Mouse (Mus musculus): ENCODE measurements around the gene Afmid. TPM values are rescaled to one million over a fixed set of nuclear protein-coding genes. Genes with fewer than 3 reads are reported as not detected.

Gene Afmid
- total and polyA plus RNA-seq, 3 experiments = 2.5 to 11.8 (median 3.2) TPM

GRCm38 (mm10) chr11:117824060-117824969 is 1.4 kb upstream of the Afmid start:
- Histone ChIP-seq H3K36me3 (ENCODE audit: control insufficient read depth, insufficient read depth, low read length) (peaks cover 2% of the 10 kb centered on the region; the same call in 1 of the 2 replicates), H3K27ac (peak overlapping the region; percentile 67), H3K27me3 (ENCODE audit: control insufficient read depth, insufficient read depth, low read length) (no peaks in the 10 kb centered on the region), H3K9ac (ENCODE audit: low read depth, low read length) (peak overlapping the region; percentile 25), H3K4me3 (peak overlapping the region; percentile 17; the same call in 1 of the 2 replicates), H3K79me2 (replicated peaks; ENCODE audit: control insufficient read depth, insufficient read depth, low read length) (no peaks in the 10 kb centered on the region), H3K4me1 (ENCODE audit: control insufficient read depth, insufficient read depth, low read length) (peaks cover 35% of the 10 kb centered on the region)
- TF ChIP-seq CTCF (IDR thresholded peaks at IDR 0.05) = peak; percentile 96
- TF ChIP-seq POLR2A (IDR thresholded peaks at IDR 0.05; ENCODE audit: insufficient read depth, low read depth, low read length) = 0 out of 2 replicates have a peak, but pooled peaks have one; percentile 23
- peak; percentile 96 for TF ChIP-seq EP300 (IDR thresholded peaks at IDR 0.05; ENCODE audit: insufficient read depth, low read depth, low read length)
- peak; percentile 85 to 86 for DNase-seq
- under 1% methylated on average over 23 of the region's 23 CpGs for WGBS
- intact Hi-C loops (cut with DNase I) = loop anchor here (1.0 to 10.0 kb wide), 6 partner anchors 34 to 590 kb away; partner anchors contain the start of genes Tmc6 and Tmc8

GRCm38 (mm10) chr11:117826164-117826563 is 440 bp downstream of the Afmid start:
- Histone ChIP-seq H3K27me3 (ENCODE audit: control insufficient read depth, insufficient read depth, low read length) (no peaks in the 10 kb centered on the region), H3K36me3 (ENCODE audit: control insufficient read depth, insufficient read depth, low read length) (peaks cover 2% of the 10 kb centered on the region; the same call in 1 of the 2 replicates), H3K9ac (ENCODE audit: low read depth, low read length) (no peak overlapping the region), H3K27ac (peak overlapping the region; percentile 53; the same call in 1 of the 2 replicates), H3K4me1 (ENCODE audit: control insufficient read depth, insufficient read depth, low read length) (peaks cover 39% of the 10 kb centered on the region), H3K4me3 (peak overlapping the region; percentile 27), H3K79me2 (replicated peaks; ENCODE audit: control insufficient read depth, insufficient read depth, low read length) (no peaks in the 10 kb centered on the region)
- WGBS = 31% methylated on average over 5 of the region's 5 CpGs
- no peak for TF ChIP-seq POLR2A (IDR thresholded peaks at IDR 0.05; ENCODE audit: insufficient read depth, low read depth, low read length)
- no peak for TF ChIP-seq EP300 (IDR thresholded peaks at IDR 0.05; ENCODE audit: insufficient read depth, low read depth, low read length)
- TF ChIP-seq CTCF (IDR thresholded peaks at IDR 0.05) = no peak
- intact Hi-C loops (cut with DNase I) = loop anchor here (10.0 kb wide), 1 partner anchor 591 kb away; no protein-coding TSS in a partner anchor
- no peak for DNase-seq

- H3K79me2 ChIP-seq (replicated peaks; ENCODE audit: control insufficient read depth, insufficient read depth, low read length) = no peaks in the 10 kb centered on the region
- peaks cover 2% of the 10 kb centered on the region; the same call in 1 of the 2 replicates for H3K36me3 ChIP-seq (ENCODE audit: control insufficient read depth, insufficient read depth, low read length)
- no peak overlapping the region for H3K27ac ChIP-seq
- DNase-seq = peak in 1 of 2 experiments; percentile 19
- TF ChIP-seq CTCF (IDR thresholded peaks at IDR 0.05) (no peak), POLR2A (IDR thresholded peaks at IDR 0.05; ENCODE audit: insufficient read depth, low read depth, low read length) (no peak), EP300 (IDR thresholded peaks at IDR 0.05; ENCODE audit: insufficient read depth, low read depth, low read length) (no peak)
- no peak overlapping the region for H3K4me3 ChIP-seq
- WGBS = 69% methylated on average over 8 of the region's 8 CpGs
- H3K4me1 ChIP-seq (ENCODE audit: control insufficient read depth, insufficient read depth, low read length) = peaks cover 39% of the 10 kb centered on the region
- H3K9ac ChIP-seq (ENCODE audit: low read depth, low read length) = no peak overlapping the region
- H3K27me3 ChIP-seq (ENCODE audit: control insufficient read depth, insufficient read depth, low read length) = no peaks in the 10 kb centered on the region
- intact Hi-C loops (cut with DNase I) = loop anchor here (10.0 kb wide), 1 partner anchor 592 kb away; no protein-coding TSS in a partner anchor
Measured at GRCm38 (mm10) chr11:117826916-117827315, 1.2 kb downstream of the Afmid start.

DNA sequence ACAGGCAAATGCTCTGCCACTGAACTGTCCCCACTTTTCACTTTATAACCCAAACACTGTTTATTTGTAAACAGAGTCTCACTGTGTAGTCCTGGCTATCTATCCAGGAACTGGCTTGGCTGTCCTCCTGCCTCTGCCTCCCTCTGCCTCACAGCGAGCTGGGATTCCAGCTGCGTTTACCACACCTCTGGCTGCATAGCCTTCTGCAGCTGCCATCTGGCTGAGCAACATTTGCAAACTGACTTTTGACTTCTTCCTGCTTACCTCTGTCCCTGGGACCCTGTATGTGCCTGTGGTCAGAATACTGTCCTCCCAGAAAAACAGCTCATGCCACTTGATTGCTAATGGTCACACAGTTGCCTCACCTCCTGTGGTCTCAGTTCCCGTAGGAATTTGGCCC is 1.7 kb downstream of the Afmid start:
- intact Hi-C loops (cut with DNase I) = loop anchor here (10.0 kb wide), 1 partner anchor 593 kb away; no protein-coding TSS in a partner anchor
- Histone ChIP-seq H3K4me1 (ENCODE audit: control insufficient read depth, insufficient read depth, low read length) (peaks cover 39% of the 10 kb centered on the region), H3K4me3 (no peak overlapping the region), H3K27ac (no peak overlapping the region), H3K27me3 (ENCODE audit: control insufficient read depth, insufficient read depth, low read length) (no peaks in the 10 kb centered on the region), H3K79me2 (replicated peaks; ENCODE audit: control insufficient read depth, insufficient read depth, low read length) (no peaks in the 10 kb centered on the region), H3K36me3 (ENCODE audit: control insufficient read depth, insufficient read depth, low read length) (peaks cover 2% of the 10 kb centered on the region; the same call in 1 of the 2 replicates), H3K9ac (ENCODE audit: low read depth, low read length) (no peak overlapping the region)
- TF ChIP-seq POLR2A (IDR thresholded peaks at IDR 0.05; ENCODE audit: insufficient read depth, low read depth, low read length) (no peak), CTCF (IDR thresholded peaks at IDR 0.05) (no peak), EP300 (IDR thresholded peaks at IDR 0.05; ENCODE audit: insufficient read depth, low read depth, low read length) (no peak)
- 52% methylated on average over 3 of the region's 3 CpGs for WGBS
- peak in 1 of 2 experiments; percentile 19 for DNase-seq

DNA sequence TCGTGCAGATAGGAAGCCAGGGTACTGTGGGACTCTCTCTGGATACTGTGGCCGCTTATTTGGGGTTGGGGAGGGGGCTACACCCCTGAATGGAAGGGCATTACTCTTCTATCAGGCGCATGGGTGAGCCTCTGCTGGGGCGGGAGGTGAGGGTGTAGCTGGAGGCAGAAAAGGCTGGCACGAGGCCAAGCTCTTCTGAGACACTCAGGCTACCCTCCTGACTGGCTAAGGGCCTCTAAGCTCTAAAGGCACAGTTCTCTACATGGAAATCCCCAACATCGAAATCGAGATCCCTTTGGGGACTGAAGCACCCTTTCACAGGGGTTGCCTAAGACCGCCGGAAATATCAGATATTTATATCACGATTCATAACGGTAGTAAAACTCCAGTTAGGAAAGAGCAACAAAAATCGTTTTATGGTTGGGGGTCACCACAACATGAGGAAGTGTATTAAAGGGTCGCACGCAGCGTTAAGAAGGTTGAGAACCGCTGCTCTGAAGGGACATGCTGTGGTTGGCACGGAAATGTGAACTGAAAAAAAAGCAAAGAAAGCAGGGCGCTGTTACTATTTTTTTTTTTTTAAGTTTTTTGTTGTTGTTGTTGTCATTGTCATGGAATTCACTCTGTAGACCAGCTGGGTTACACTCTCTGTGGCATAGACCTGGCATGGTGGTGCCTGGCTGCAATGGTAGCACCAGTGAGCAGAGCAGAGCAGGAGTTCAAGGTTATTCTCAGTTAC is 2.6 kb downstream of the Afmid start:
- WGBS = 16% methylated on average over 18 of the region's 18 CpGs
- peak; percentile 53 to 59 for DNase-seq
- TF ChIP-seq EP300 (IDR thresholded peaks at IDR 0.05; ENCODE audit: insufficient read depth, low read depth, low read length) = no peak
- TF ChIP-seq POLR2A (IDR thresholded peaks at IDR 0.05; ENCODE audit: insufficient read depth, low read depth, low read length) = no peak
- TF ChIP-seq CTCF (IDR thresholded peaks at IDR 0.05) = no peak

More for the DNA sequence above, 2.6 kb downstream of the Afmid start:
- Histone ChIP-seq H3K9ac (ENCODE audit: low read depth, low read length) (no peak overlapping the region), H3K27ac (peak overlapping the region; percentile 69), H3K36me3 (ENCODE audit: control insufficient read depth, insufficient read depth, low read length) (no peaks in the 10 kb centered on the region), H3K27me3 (ENCODE audit: control insufficient read depth, insufficient read depth, low read length) (no peaks in the 10 kb centered on the region), H3K4me3 (no peak overlapping the region), H3K79me2 (replicated peaks; ENCODE audit: control insufficient read depth, insufficient read depth, low read length) (no peaks in the 10 kb centered on the region), H3K4me1 (ENCODE audit: control insufficient read depth, insufficient read depth, low read length) (peaks cover 36% of the 10 kb centered on the region)
- intact Hi-C loops (cut with DNase I) = loop anchor here (10.0 kb wide), 1 partner anchor 594 kb away; no protein-coding TSS in a partner anchor

Measured in heart, adult 2 months (tissue).